Mouse (Mus musculus): Measurements from ENCODE around the gene Nars2. TPM values are rescaled to one million over a fixed set of nuclear protein-coding genes. Genes with fewer than 3 reads are reported as not detected.

Gene Nars2
- 1.9 and 2.7 TPM in 2 replicates for total RNA-seq (2023)

GRCm38 (mm10) chr7:96951281-96952051 is at the start of gene Nars2:
TSS of gene Nars2 (plus strand) at chr7:96951505.

GRCm38 (mm10) chr7:97081242-97081958 is 130.1 kb downstream of the Nars2 start, which contains the start of gene Gab2:
TSS of gene Gab2 (plus strand) at chr7:97081586.

Other genes with a start within 250 kb of the Nars2 start
- gene Gab2, start 130.1 kb downstream of the Nars2 start, total RNA-seq (2023), result 29.5 and 30.0 TPM in 2 replicates

Measured in neutrophil, adult 65 days (primary cell).